Mouse (Mus musculus): Measurements from ENCODE around the gene Lypd6. TPM values are rescaled to one million over a fixed set of nuclear protein-coding genes. Genes with fewer than 3 reads are reported as not detected.
A peak's percentile ranks its signal among the peaks of the same experiment; 100 is the strongest.

Lypd6 gene
- polyA plus RNA-seq, 1 experiment from 2014 or later: 8.8 TPM

DNA sequence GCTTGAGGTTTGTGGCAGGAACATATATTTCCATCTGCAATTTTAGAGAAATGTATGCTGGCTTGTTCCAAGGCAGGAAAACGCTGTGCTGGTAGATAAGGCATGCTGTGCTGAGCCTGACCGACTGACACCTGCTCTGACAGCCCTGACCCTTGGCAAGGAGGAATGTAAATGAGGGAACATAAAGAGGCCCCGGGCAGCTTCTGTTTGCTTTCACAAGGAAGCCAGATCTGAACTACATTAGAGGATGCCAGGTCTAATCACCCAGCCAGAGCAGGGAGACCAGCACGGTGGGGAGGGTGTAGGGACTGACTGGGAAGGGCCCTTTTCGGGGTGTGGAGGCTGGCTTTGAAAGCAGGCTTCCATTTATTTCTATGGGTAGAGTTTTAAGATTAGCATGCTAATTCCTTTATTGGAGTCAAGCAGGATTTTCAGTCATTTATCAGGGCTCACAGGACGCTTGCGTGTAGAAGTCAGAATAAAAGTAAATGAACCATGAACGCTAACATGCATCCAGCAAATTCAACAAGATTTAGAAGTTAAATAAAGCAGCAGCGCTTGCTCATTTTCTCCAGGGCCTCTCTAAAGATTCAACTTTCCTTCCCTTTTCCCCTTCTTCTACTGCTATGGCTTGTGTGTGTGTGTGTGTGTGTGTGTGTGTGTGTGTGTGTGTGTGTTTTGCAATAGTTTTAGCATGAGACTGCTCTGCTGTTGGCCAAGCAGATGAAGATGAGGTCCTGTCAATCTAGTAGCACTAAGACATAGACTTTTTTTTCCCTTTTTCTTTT, 34.3 kb downstream of the Lypd6 start:
- 29% methylated on average over 9 of the region's 9 CpGs for WGBS
- DNase-seq (ENCODE audit: low spot score) (peak; percentile 55), ATAC-seq (ENCODE audit: low read depth) (peak; percentile 21; the same call in 1 of the 2 replicates)
- H3K4me1 ChIP-seq (ENCODE audit: control insufficient read depth, insufficient read depth, low read length): 0 out of 2 replicates have a peak, but pooled peaks cover 6% of the 10 kb centered on the region
- H3K27ac ChIP-seq (replicated peaks; ENCODE audit: low read depth, low read length): no peak overlapping the region
- H3K36me3 ChIP-seq (ENCODE audit: control insufficient read depth, insufficient read depth, low read length): no peaks in the 10 kb centered on the region
- no peak overlapping the region for H3K4me3 ChIP-seq (ENCODE audit: low read depth, low read length)
- H3K9ac ChIP-seq (ENCODE audit: low read depth, low read length): no peak overlapping the region
- H3K4me2 ChIP-seq (ENCODE audit: low read depth, low read length): no peak overlapping the region
- H3K27me3 ChIP-seq (replicated peaks; ENCODE audit: control insufficient read depth, insufficient read depth, low read length): no peaks in the 10 kb centered on the region
- no peaks in the 10 kb centered on the region for H3K9me3 ChIP-seq (ENCODE audit: control insufficient read depth, low read length)

DNA sequence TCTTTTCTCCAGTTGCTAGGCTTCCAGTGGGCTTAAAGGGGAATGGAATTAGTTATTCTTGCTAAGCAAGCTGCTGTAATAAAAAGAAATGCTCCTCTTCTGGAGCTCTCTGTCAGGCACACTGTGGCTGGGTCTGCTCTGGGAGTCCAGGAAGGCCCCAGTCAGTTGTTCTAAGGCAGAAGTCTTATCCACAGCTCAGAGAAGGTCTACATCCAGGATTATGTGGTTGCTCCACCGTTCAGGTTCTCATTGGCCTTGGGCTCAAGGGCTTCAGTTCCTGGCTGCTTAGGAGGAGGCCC, 34.9 kb downstream of the Lypd6 start:
- H3K9me3 ChIP-seq (ENCODE audit: control insufficient read depth, low read length): no peaks in the 10 kb centered on the region
- WGBS: 86% methylated on average over 1 of the region's 1 CpGs
- no peak for ATAC-seq (ENCODE audit: low read depth)

DNA sequence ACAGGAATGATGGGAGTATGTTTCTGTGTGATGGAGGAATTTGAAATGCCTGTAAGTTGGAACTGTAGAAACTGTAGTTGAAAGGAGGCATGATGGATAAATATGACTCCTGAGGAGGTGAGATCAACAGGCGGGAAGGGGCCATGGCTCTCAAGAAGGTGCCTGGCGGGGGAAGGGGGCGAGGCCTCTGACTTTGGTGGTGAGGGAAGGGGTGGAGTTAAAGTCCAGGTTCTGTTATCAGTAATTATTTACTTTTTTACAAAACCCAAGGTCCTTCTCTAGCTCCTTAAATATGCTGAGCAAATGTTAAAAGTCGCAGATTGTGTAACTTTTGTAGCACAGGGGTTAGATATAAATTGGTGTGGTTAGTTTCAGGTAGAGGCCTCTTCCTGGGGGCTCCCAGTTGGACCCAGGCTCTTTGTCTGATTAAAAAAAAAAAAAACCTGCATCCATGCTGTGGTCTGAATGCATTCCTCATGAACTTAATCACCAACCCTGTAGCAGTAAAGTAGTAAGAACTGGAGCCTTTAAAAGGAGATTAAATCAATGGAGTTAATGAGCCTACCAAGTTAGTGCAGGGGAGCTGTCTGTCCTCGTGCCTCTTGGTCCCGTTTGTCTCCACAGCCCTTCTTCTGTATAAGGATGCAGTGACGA, 37.7 kb downstream of the Lypd6 start:
- no peak overlapping the region for H3K4me2 ChIP-seq (ENCODE audit: low read depth, low read length)
- 0 out of 2 replicates have a peak, but pooled peaks cover 6% of the 10 kb centered on the region for H3K4me1 ChIP-seq (ENCODE audit: control insufficient read depth, insufficient read depth, low read length)
- H3K9me3 ChIP-seq (ENCODE audit: control insufficient read depth, low read length): no peaks in the 10 kb centered on the region
- no peak overlapping the region for H3K4me3 ChIP-seq (ENCODE audit: low read depth, low read length)
- WGBS: 73% methylated on average over 7 of the region's 7 CpGs
- H3K27me3 ChIP-seq (replicated peaks; ENCODE audit: control insufficient read depth, insufficient read depth, low read length): no peaks in the 10 kb centered on the region
- no peak overlapping the region for H3K9ac ChIP-seq (ENCODE audit: low read depth, low read length)
- DNase-seq (ENCODE audit: low spot score) (no peak), ATAC-seq (ENCODE audit: low read depth) (no peak)
- no peaks in the 10 kb centered on the region for H3K36me3 ChIP-seq (ENCODE audit: control insufficient read depth, insufficient read depth, low read length)
- no peak overlapping the region for H3K27ac ChIP-seq (replicated peaks; ENCODE audit: low read depth, low read length)

More for the DNA sequence above, 34.9 kb downstream of the Lypd6 start:
- no peak for DNase-seq (ENCODE audit: low spot score)
- Histone ChIP-seq H3K27ac (replicated peaks; ENCODE audit: low read depth, low read length) (no peak overlapping the region), H3K9ac (ENCODE audit: low read depth, low read length) (no peak overlapping the region), H3K4me3 (ENCODE audit: low read depth, low read length) (no peak overlapping the region), H3K4me1 (ENCODE audit: control insufficient read depth, insufficient read depth, low read length) (0 out of 2 replicates have a peak, but pooled peaks cover 6% of the 10 kb centered on the region), H3K27me3 (replicated peaks; ENCODE audit: control insufficient read depth, insufficient read depth, low read length) (no peaks in the 10 kb centered on the region), H3K4me2 (ENCODE audit: low read depth, low read length) (no peak overlapping the region), H3K36me3 (ENCODE audit: control insufficient read depth, insufficient read depth, low read length) (no peaks in the 10 kb centered on the region)

DNA sequence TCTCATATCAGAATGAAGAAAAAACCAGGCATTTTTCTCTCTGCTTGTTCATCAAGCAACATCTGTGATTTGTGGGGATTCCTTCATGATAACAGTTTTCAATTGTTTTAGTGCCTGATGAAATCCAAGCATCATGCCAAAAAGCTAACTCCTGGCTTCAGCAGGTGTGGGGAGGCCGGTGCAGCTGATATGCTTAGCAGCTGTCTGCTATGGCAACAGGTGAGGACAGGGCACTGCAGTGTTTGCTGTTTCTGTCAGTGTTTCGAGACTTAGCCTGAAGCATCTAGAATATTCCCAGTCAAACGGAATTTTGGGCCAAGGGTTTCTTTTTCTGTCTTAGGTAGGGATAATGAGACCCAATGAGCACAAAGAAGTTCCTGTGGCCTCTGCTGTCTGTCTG, 39.4 kb downstream of the Lypd6 start:
- DNase-seq (ENCODE audit: low spot score) (peak; percentile 26), ATAC-seq (ENCODE audit: low read depth) (no peak)
- Histone ChIP-seq H3K9ac (ENCODE audit: low read depth, low read length) (no peak overlapping the region), H3K4me2 (ENCODE audit: low read depth, low read length) (no peak overlapping the region), H3K9me3 (ENCODE audit: control insufficient read depth, low read length) (no peaks in the 10 kb centered on the region), H3K36me3 (ENCODE audit: control insufficient read depth, insufficient read depth, low read length) (no peaks in the 10 kb centered on the region), H3K27me3 (replicated peaks; ENCODE audit: control insufficient read depth, insufficient read depth, low read length) (no peaks in the 10 kb centered on the region), H3K4me1 (ENCODE audit: control insufficient read depth, insufficient read depth, low read length) (peaks cover 6% of the 10 kb centered on the region; the same call in 1 of the 2 replicates), H3K4me3 (ENCODE audit: low read depth, low read length) (no peak overlapping the region), H3K27ac (replicated peaks; ENCODE audit: low read depth, low read length) (no peak overlapping the region)
- WGBS: 61% methylated on average over 3 of the region's 3 CpGs

DNA sequence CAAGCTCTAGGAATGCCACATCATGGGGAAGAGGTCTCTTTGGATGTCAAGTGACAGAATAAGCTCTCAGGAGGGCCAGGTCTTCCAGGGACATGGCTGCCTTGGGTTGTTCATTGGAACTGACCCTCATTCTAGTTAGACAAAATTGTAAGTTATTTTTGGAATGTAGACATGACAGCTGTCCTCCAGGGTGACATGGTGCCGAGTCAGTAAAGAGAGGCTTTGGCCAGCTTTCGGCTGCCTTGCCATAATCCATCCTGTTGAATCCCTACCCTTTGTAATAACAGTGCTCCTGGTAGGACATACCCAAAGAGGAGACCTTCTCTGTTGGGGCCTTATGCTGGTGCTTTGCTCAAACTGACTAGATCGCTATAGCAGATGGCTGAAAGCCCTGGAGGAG, 39.8 kb downstream of the Lypd6 start:
- WGBS: 74% methylated on average over 3 of the region's 3 CpGs
- Histone ChIP-seq H3K4me1 (ENCODE audit: control insufficient read depth, insufficient read depth, low read length) (peaks cover 4% of the 10 kb centered on the region; the same call in 1 of the 2 replicates), H3K9me3 (ENCODE audit: control insufficient read depth, low read length) (no peaks in the 10 kb centered on the region), H3K4me2 (ENCODE audit: low read depth, low read length) (no peak overlapping the region), H3K9ac (ENCODE audit: low read depth, low read length) (no peak overlapping the region), H3K27me3 (replicated peaks; ENCODE audit: control insufficient read depth, insufficient read depth, low read length) (no peaks in the 10 kb centered on the region), H3K27ac (replicated peaks; ENCODE audit: low read depth, low read length) (no peak overlapping the region), H3K4me3 (ENCODE audit: low read depth, low read length) (no peak overlapping the region), H3K36me3 (ENCODE audit: control insufficient read depth, insufficient read depth, low read length) (no peaks in the 10 kb centered on the region)
- ATAC-seq (ENCODE audit: low read depth) (0 out of 2 replicates have a peak, but pooled peaks have one; percentile 30), DNase-seq (ENCODE audit: low spot score) (no peak)

DNA sequence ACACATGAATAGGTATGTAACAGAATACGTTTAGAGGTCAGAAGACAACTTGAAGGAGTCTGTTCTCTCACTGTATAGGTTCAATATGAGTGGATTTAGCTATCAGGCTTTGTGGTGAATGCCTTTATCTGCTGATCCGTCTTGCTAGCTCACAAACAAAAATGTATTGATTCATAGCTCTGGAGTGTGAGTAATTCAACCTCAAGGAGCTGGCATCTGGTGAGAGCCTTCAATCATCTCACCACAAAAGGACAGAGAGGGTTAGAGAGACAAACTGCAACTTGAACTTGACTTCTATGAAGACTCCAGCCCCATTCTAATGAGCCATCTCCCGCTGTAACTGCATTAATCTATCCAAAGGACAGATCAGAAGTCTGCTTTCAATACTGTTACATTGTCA, 40.6 kb downstream of the Lypd6 start:
- WGBS: 73% methylated on average over 3 of the region's 3 CpGs

DNA sequence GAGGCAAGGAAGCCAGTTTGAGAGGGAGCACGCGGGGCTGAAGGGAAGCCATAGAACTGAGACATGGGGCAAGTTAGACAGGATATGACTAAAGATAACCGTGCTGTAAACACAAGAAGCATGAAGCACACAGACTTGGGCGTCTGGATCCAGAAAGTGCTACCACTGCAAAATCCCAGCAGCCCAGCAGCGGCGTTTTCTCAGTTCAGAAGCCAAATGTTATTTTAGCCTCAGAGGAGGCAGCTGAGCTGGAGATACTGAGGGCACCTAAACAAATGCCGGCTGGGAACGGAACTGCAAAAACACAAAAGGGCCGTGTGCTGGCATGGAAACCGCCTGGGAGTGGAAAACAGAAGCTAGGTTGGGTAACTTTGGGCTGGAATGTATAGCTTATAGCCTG, 43.9 kb downstream of the Lypd6 start:
- Histone ChIP-seq H3K9me3 (ENCODE audit: control insufficient read depth, low read length) (no peaks in the 10 kb centered on the region), H3K9ac (ENCODE audit: low read depth, low read length) (0 out of 2 replicates have a peak overlapping the region, but pooled peaks have one; percentile 2), H3K4me2 (ENCODE audit: low read depth, low read length) (peak overlapping the region; percentile 5; the same call in 1 of the 2 replicates), H3K36me3 (ENCODE audit: control insufficient read depth, insufficient read depth, low read length) (no peaks in the 10 kb centered on the region), H3K27ac (replicated peaks; ENCODE audit: low read depth, low read length) (peak overlapping the region; percentile 63), H3K4me1 (ENCODE audit: control insufficient read depth, insufficient read depth, low read length) (peaks cover 4% of the 10 kb centered on the region; the same call in 1 of the 2 replicates), H3K4me3 (ENCODE audit: low read depth, low read length) (no peak overlapping the region), H3K27me3 (replicated peaks; ENCODE audit: control insufficient read depth, insufficient read depth, low read length) (no peaks in the 10 kb centered on the region)
- peak; percentile 71 for DNase-seq (ENCODE audit: low spot score)
- ATAC-seq (ENCODE audit: low read depth): no peak; the same call in 1 of the 2 replicates
- 43% methylated on average over 10 of the region's 10 CpGs for WGBS

More for the DNA sequence above, 40.6 kb downstream of the Lypd6 start:
- Histone ChIP-seq H3K4me1 (ENCODE audit: control insufficient read depth, insufficient read depth, low read length) (peaks cover 4% of the 10 kb centered on the region; the same call in 1 of the 2 replicates), H3K4me3 (ENCODE audit: low read depth, low read length) (no peak overlapping the region), H3K27me3 (replicated peaks; ENCODE audit: control insufficient read depth, insufficient read depth, low read length) (no peaks in the 10 kb centered on the region), H3K9ac (ENCODE audit: low read depth, low read length) (no peak overlapping the region), H3K27ac (replicated peaks; ENCODE audit: low read depth, low read length) (no peak overlapping the region), H3K9me3 (ENCODE audit: control insufficient read depth, low read length) (no peaks in the 10 kb centered on the region), H3K4me2 (ENCODE audit: low read depth, low read length) (no peak overlapping the region), H3K36me3 (ENCODE audit: control insufficient read depth, insufficient read depth, low read length) (no peaks in the 10 kb centered on the region)
- DNase-seq (ENCODE audit: low spot score): no peak
- no peak for ATAC-seq (ENCODE audit: low read depth)

DNA sequence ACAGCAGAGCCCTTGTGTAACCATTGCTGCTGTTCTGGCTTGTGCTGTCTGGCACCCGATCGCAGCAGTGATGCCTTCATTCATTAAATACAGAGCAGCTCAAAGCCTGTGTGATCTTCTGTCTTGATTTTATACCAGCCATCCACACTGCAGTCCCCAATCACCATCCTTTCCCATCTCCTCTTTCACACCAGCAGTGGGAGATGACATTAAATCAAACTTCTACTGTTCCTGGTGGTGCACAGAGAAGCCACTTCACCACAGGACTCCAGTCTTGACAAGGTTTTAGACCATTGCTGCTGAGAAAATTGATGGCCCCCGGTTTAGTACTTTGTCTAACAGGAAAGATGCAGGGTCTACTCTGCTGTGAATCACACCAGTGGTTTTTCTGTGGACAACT, 44.9 kb downstream of the Lypd6 start:
- Histone ChIP-seq H3K27ac (replicated peaks; ENCODE audit: low read depth, low read length) (no peak overlapping the region), H3K9me3 (ENCODE audit: control insufficient read depth, low read length) (no peaks in the 10 kb centered on the region), H3K36me3 (ENCODE audit: control insufficient read depth, insufficient read depth, low read length) (no peaks in the 10 kb centered on the region), H3K4me3 (ENCODE audit: low read depth, low read length) (no peak overlapping the region), H3K4me1 (ENCODE audit: control insufficient read depth, insufficient read depth, low read length) (peaks cover 4% of the 10 kb centered on the region; the same call in 1 of the 2 replicates), H3K27me3 (replicated peaks; ENCODE audit: control insufficient read depth, insufficient read depth, low read length) (no peaks in the 10 kb centered on the region), H3K9ac (ENCODE audit: low read depth, low read length) (no peak overlapping the region), H3K4me2 (ENCODE audit: low read depth, low read length) (no peak overlapping the region)
- DNase-seq (ENCODE audit: low spot score): no peak
- ATAC-seq (ENCODE audit: low read depth): no peak
- WGBS: 83% methylated on average over 3 of the region's 3 CpGs
